Mouse (Mus musculus) adipose tissue, adult 10 weeks (tissue): ENCODE data around the gene 1700088E04Rik. TPM values are rescaled to one million over a fixed set of nuclear protein-coding genes. Genes with fewer than 3 reads are reported as not detected.

Experiments
- polyA plus RNA-seq: library from polyadenylated mRNA; stranded (reverse); fragments of 350-450 nt; fragmentation: Illumina TruSeq; extraction: RNeasy Lipid Tissue Mini Kit (QIAGEN cat#74804); gene quantifications from one replicate; pipeline ENCODE4 v1.2.3, GENCODE M21; 2014; ENCODE audit warnings: low read depth, low replicate concordance

Gene 1700088E04Rik
- polyA plus RNA-seq = 22.1 TPM

GRCm38 (mm10) chr15:79140866-79141565, at the start of gene 1700088E04Rik, which contains the start of gene Polr2f:
Gene 1700088E04Rik, minus strand, starts transcription at chr15:79141253.
Gene Polr2f, plus strand, starts transcription at chr15:79141009.

GRCm38 (mm10) chr15:79165140-79165539, 24.1 kb upstream of the 1700088E04Rik start, which contains the start of gene Sox10:
Gene Sox10, minus strand, starts transcription at chr15:79165240.

GRCm38 (mm10) chr15:79108421-79109320, 32.4 kb downstream of the 1700088E04Rik start, which contains the start of gene Micall1:
Gene Micall1, plus strand, starts transcription at chr15:79108898.

Other genes starting within 250 kb of the 1700088E04Rik start
- not detected for gene Gm49510, start 241.6 kb downstream of the 1700088E04Rik start, polyA plus RNA-seq
- 11.6 TPM for gene Sh3bp1, start 241.5 kb downstream of the 1700088E04Rik start, polyA plus RNA-seq
- gene Pdxp, start 227.3 kb downstream of the 1700088E04Rik start, polyA plus RNA-seq = 3.2 TPM
- 1,028 TPM for gene Lgals1, start 214.5 kb downstream of the 1700088E04Rik start, polyA plus RNA-seq
- gene Nol12, start 206.3 kb downstream of the 1700088E04Rik start, polyA plus RNA-seq = 33.5 TPM
- gene Triobp, start 193.5 kb downstream of the 1700088E04Rik start, polyA plus RNA-seq = 45.1 TPM
- gene H1f0, start 112.8 kb downstream of the 1700088E04Rik start, polyA plus RNA-seq = 112 TPM
- gene Galr3, start 99.4 kb downstream of the 1700088E04Rik start, polyA plus RNA-seq = 0.98 TPM
- gene Ankrd54, start 78.4 kb downstream of the 1700088E04Rik start, polyA plus RNA-seq = 36.9 TPM
- 142 TPM for gene Eif3l, start 66.1 kb downstream of the 1700088E04Rik start, polyA plus RNA-seq
- 29.7 TPM for gene Micall1, start 32.4 kb downstream of the 1700088E04Rik start, polyA plus RNA-seq
- 84.6 TPM for gene Polr2f, start 244 bp downstream of the 1700088E04Rik start, polyA plus RNA-seq
- gene Sox10, start 24.0 kb upstream of the 1700088E04Rik start, polyA plus RNA-seq = 0.63 TPM
- 33.1 TPM for gene Pick1, start 87.9 kb upstream of the 1700088E04Rik start, polyA plus RNA-seq
- 0.60 TPM for gene Gm49486, start 88.1 kb upstream of the 1700088E04Rik start, polyA plus RNA-seq
- 0.17 TPM for gene Slc16a8, start 113.5 kb upstream of the 1700088E04Rik start, polyA plus RNA-seq
- 0.94 TPM for gene Baiap2l2, start 144.3 kb upstream of the 1700088E04Rik start, polyA plus RNA-seq
- 25.6 TPM for gene Pla2g6, start 187.1 kb upstream of the 1700088E04Rik start, polyA plus RNA-seq
- 4.3 TPM for gene Maff, start 205.4 kb upstream of the 1700088E04Rik start, polyA plus RNA-seq